Mouse (Mus musculus): ENCODE measurements around the gene Chd2. TPM values are rescaled to one million over a fixed set of nuclear protein-coding genes. Genes with fewer than 3 reads are reported as not detected.

Gene Chd2
- polyA plus RNA-seq, 1 experiment from 2014 or later: 26.2 TPM

- Histone ChIP-seq H3K27ac (no peak overlapping the region), H3K9me3 (replicated peaks) (no peaks in the 10 kb centered on the region)
- WGBS (ENCODE audit: insufficient replicate concordance): 92% methylated on average over 3 of the region's 3 CpGs
Measured at GRCm38 (mm10) chr7:73452187-73452808, 89.3 kb downstream of the Chd2 start.

GRCm38 (mm10) chr7:73451594-73451993, 90.0 kb downstream of the Chd2 start:
- no peaks in the 10 kb centered on the region for H3K9me3 ChIP-seq (replicated peaks)
- H3K36me3 ChIP-seq: peaks cover 98% of the 10 kb centered on the region
- no peak overlapping the region for H3K4me2 ChIP-seq
- 82% methylated on average over 4 of the region's 4 CpGs for WGBS (ENCODE audit: insufficient replicate concordance)
- H3K27ac ChIP-seq: no peak overlapping the region
- H3K27me3 ChIP-seq (replicated peaks): no peaks in the 10 kb centered on the region
- H3K4me3 ChIP-seq: no peak overlapping the region
- H3K4me1 ChIP-seq: no peaks in the 10 kb centered on the region
- no peak overlapping the region for H3K9ac ChIP-seq
- ATAC-seq: no peak

More at GRCm38 (mm10) chr7:73452187-73452808, 89.3 kb downstream of the Chd2 start:
- no peaks in the 10 kb centered on the region for H3K4me1 ChIP-seq
- H3K27me3 ChIP-seq (replicated peaks): no peaks in the 10 kb centered on the region
- H3K36me3 ChIP-seq: peaks cover 98% of the 10 kb centered on the region
- no peak overlapping the region for H3K4me3 ChIP-seq
- H3K9ac ChIP-seq: no peak overlapping the region
- no peak overlapping the region for H3K4me2 ChIP-seq
- no peak for ATAC-seq

- Histone ChIP-seq H3K27me3 (replicated peaks) (no peaks in the 10 kb centered on the region), H3K4me2 (no peak overlapping the region), H3K4me1 (no peaks in the 10 kb centered on the region), H3K36me3 (peaks cover 100% of the 10 kb centered on the region), H3K9ac (no peak overlapping the region), H3K9me3 (replicated peaks) (no peaks in the 10 kb centered on the region), H3K4me3 (no peak overlapping the region), H3K27ac (no peak overlapping the region)
- 94% methylated on average over 4 of the region's 4 CpGs for WGBS (ENCODE audit: insufficient replicate concordance)
- no peak for ATAC-seq
Measured at GRCm38 (mm10) chr7:73442246-73442645, 99.4 kb downstream of the Chd2 start.

- Histone ChIP-seq H3K36me3 (peaks cover 100% of the 10 kb centered on the region), H3K27ac (no peak overlapping the region), H3K9me3 (replicated peaks) (no peaks in the 10 kb centered on the region), H3K27me3 (replicated peaks) (no peaks in the 10 kb centered on the region), H3K4me2 (no peak overlapping the region), H3K9ac (no peak overlapping the region), H3K4me3 (no peak overlapping the region), H3K4me1 (no peaks in the 10 kb centered on the region)
- ATAC-seq: no peak
- 84% methylated on average over 3 of the region's 3 CpGs for WGBS (ENCODE audit: insufficient replicate concordance)
Measured at GRCm38 (mm10) chr7:73441802-73442201, 99.8 kb downstream of the Chd2 start.

- Histone ChIP-seq H3K4me1 (no peaks in the 10 kb centered on the region), H3K27me3 (replicated peaks) (no peaks in the 10 kb centered on the region), H3K36me3 (peaks cover 90% of the 10 kb centered on the region), H3K9me3 (replicated peaks) (no peaks in the 10 kb centered on the region), H3K4me2 (no peak overlapping the region), H3K27ac (no peak overlapping the region), H3K9ac (no peak overlapping the region), H3K4me3 (no peak overlapping the region)
- 73% methylated on average over 12 of the region's 12 CpGs for WGBS (ENCODE audit: insufficient replicate concordance)
- no peak for ATAC-seq
Measured at GRCm38 (mm10) chr7:73435685-73436084, 105.9 kb downstream of the Chd2 start.

DNA sequence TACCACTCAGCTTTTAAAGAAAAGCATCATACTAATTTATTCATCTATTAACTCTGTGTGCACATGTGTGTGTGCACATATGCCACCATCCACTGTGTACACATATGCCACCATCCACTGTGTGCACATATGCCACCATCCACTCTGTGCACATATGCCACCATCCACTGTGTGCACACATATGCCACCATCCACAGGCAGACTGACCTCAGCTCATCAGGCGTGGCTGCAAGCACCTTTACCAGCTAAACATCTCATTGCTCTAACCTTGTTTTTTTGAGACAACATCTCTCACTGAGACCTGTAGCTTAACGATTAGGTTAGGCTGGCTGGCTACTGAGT, 107.3 kb downstream of the Chd2 start:
- no peak for ATAC-seq
- H3K36me3 ChIP-seq: peaks cover 90% of the 10 kb centered on the region
- no peak overlapping the region for H3K4me2 ChIP-seq
- H3K27me3 ChIP-seq (replicated peaks): no peaks in the 10 kb centered on the region
- H3K9ac ChIP-seq: no peak overlapping the region
- H3K4me1 ChIP-seq: peaks cover 5% of the 10 kb centered on the region; the same call in 1 of the 2 replicates
- 82% methylated on average over 2 of the region's 2 CpGs for WGBS (ENCODE audit: insufficient replicate concordance)
- H3K27ac ChIP-seq: no peak overlapping the region
- H3K4me3 ChIP-seq: no peak overlapping the region
- H3K9me3 ChIP-seq (replicated peaks): no peaks in the 10 kb centered on the region

DNA sequence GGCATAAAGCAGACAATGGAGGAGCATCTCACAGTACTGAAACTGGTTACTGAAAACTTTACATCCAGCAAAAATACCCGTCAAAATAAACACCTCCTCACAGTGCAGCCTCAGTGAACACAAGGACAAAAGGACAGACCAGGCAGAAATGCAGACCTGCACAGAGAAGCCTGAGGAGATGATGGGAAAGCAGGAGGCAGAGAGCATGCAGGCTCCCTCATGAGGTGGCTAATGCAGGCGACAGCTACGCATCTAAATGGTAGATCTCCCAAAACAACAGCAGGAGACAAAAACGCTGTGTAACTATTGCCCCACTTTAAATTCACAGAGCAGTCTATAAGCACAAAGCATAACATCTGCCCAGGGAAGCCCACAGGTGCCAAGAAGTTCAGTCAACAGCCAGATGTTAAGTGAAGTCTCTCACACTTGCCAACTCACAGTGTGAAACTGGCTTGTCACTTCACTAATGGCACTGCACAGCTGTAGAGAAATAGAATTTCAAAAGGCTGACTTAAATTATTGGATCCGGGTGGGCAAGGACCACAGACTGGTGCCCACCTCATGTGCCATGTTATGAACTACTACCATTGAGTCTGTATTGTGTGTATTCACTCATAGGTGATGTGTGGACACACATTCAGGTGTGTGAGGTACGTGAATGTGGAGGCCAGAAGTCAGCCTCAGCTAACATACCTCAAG, 107.8 kb downstream of the Chd2 start:
- Histone ChIP-seq H3K4me1 (peaks cover 7% of the 10 kb centered on the region; the same call in 1 of the 2 replicates), H3K36me3 (peaks cover 90% of the 10 kb centered on the region), H3K4me2 (no peak overlapping the region), H3K27me3 (replicated peaks) (no peaks in the 10 kb centered on the region), H3K4me3 (no peak overlapping the region), H3K9ac (no peak overlapping the region), H3K9me3 (replicated peaks) (no peaks in the 10 kb centered on the region), H3K27ac (no peak overlapping the region)
- ATAC-seq: no peak
- WGBS (ENCODE audit: insufficient replicate concordance): 84% methylated on average over 6 of the region's 6 CpGs

GRCm38 (mm10) chr7:73428525-73428924, 113.1 kb downstream of the Chd2 start:
- WGBS (ENCODE audit: insufficient replicate concordance): 70% methylated on average over 3 of the region's 3 CpGs
- no peak overlapping the region for H3K9ac ChIP-seq
- H3K27ac ChIP-seq: no peak overlapping the region

GRCm38 (mm10) chr7:73427794-73428193, 113.8 kb downstream of the Chd2 start:
- Histone ChIP-seq H3K9ac (no peak overlapping the region), H3K27me3 (replicated peaks) (no peaks in the 10 kb centered on the region), H3K4me2 (no peak overlapping the region), H3K9me3 (replicated peaks) (no peaks in the 10 kb centered on the region), H3K4me1 (peaks cover 10% of the 10 kb centered on the region; the same call in 1 of the 2 replicates), H3K27ac (no peak overlapping the region), H3K36me3 (peaks cover 56% of the 10 kb centered on the region), H3K4me3 (no peak overlapping the region)
- WGBS (ENCODE audit: insufficient replicate concordance): 85% methylated on average over 6 of the region's 6 CpGs
- ATAC-seq: no peak

More at GRCm38 (mm10) chr7:73428525-73428924, 113.1 kb downstream of the Chd2 start:
- peaks cover 10% of the 10 kb centered on the region; the same call in 1 of the 2 replicates for H3K4me1 ChIP-seq
- H3K27me3 ChIP-seq (replicated peaks): no peaks in the 10 kb centered on the region
- H3K9me3 ChIP-seq (replicated peaks): no peaks in the 10 kb centered on the region
- ATAC-seq: no peak
- H3K4me2 ChIP-seq: no peak overlapping the region
- no peak overlapping the region for H3K4me3 ChIP-seq
- peaks cover 63% of the 10 kb centered on the region for H3K36me3 ChIP-seq

GRCm38 (mm10) chr7:73426752-73427386, 114.8 kb downstream of the Chd2 start:
- Histone ChIP-seq H3K4me3 (no peak overlapping the region), H3K9ac (no peak overlapping the region), H3K9me3 (replicated peaks) (no peaks in the 10 kb centered on the region), H3K27me3 (replicated peaks) (no peaks in the 10 kb centered on the region), H3K4me1 (peaks cover 10% of the 10 kb centered on the region; the same call in 1 of the 2 replicates), H3K27ac (no peak overlapping the region), H3K36me3 (peaks cover 53% of the 10 kb centered on the region), H3K4me2 (no peak overlapping the region)
- WGBS (ENCODE audit: insufficient replicate concordance): 75% methylated on average over 8 of the region's 8 CpGs
- ATAC-seq: no peak

- WGBS (ENCODE audit: insufficient replicate concordance): 77% methylated on average over 3 of the region's 3 CpGs
- Histone ChIP-seq H3K4me2 (no peak overlapping the region), H3K9ac (no peak overlapping the region), H3K27me3 (replicated peaks) (no peaks in the 10 kb centered on the region), H3K27ac (no peak overlapping the region), H3K4me1 (peaks cover 10% of the 10 kb centered on the region; the same call in 1 of the 2 replicates), H3K9me3 (replicated peaks) (no peaks in the 10 kb centered on the region), H3K4me3 (no peak overlapping the region), H3K36me3 (peaks cover 49% of the 10 kb centered on the region)
- ATAC-seq: no peak
Measured at GRCm38 (mm10) chr7:73426235-73426634, 115.4 kb downstream of the Chd2 start.

GRCm38 (mm10) chr7:73425451-73425850, 116.2 kb downstream of the Chd2 start:
- peaks cover 8% of the 10 kb centered on the region; the same call in 1 of the 2 replicates for H3K4me1 ChIP-seq
- no peak for ATAC-seq
- 82% methylated on average over 7 of the region's 7 CpGs for WGBS (ENCODE audit: insufficient replicate concordance)
- H3K9me3 ChIP-seq (replicated peaks): no peaks in the 10 kb centered on the region
- peaks cover 42% of the 10 kb centered on the region for H3K36me3 ChIP-seq
- no peak overlapping the region for H3K4me2 ChIP-seq
- H3K27ac ChIP-seq: no peak overlapping the region
- H3K4me3 ChIP-seq: no peak overlapping the region
- H3K9ac ChIP-seq: no peak overlapping the region
- H3K27me3 ChIP-seq (replicated peaks): no peaks in the 10 kb centered on the region
